Mouse (Mus musculus): ENCODE data around the gene Exoc7. TPM values are rescaled to one million over a fixed set of nuclear protein-coding genes. Genes with fewer than 3 reads are reported as not detected.

Exoc7 gene
- polyA plus RNA-seq, 1 experiment from 2014 or later = 73.3 TPM

GRCm38 (mm10) chr11:116268313-116268712 lies 38.7 kb downstream of the Exoc7 start:
- H3K36me3 ChIP-seq (replicated peaks) = peaks cover 75% of the 10 kb centered on the region
- 95% methylated on average over 6 of the region's 6 CpGs for WGBS

DNA sequence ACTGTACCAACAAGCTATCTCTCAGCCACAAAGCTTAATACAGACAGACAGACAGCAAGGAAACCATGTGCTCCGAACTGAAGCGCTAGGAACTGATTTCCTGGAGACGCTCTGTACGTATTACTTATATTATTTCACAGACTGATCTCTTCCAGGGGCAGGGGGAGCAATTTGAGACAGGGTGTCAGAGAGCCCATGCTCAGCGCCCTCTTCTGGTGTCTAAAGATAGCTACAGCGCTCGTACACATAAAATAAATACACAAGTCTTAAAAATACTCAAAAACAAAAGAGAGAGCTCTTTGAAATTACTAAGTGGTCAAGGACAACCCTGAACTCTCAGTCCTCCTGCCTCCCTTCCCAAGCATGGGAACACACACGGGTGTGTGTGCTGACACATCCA lies 39.4 kb downstream of the Exoc7 start:
- Histone ChIP-seq H3K4me1 (peaks cover 12% of the 10 kb centered on the region), H3K4me3 (replicated peaks) (no peak overlapping the region), H3K27me3 (no peaks in the 10 kb centered on the region), H3K9me3 (no peaks in the 10 kb centered on the region), H3K27ac (no peak overlapping the region), H3K36me3 (replicated peaks) (peaks cover 82% of the 10 kb centered on the region), H3K4me2 (no peak overlapping the region), H3K9ac (no peak overlapping the region)
- no peak for ATAC-seq (ENCODE audit: low FRiP score)
- WGBS = 86% methylated on average over 8 of the region's 8 CpGs

More at GRCm38 (mm10) chr11:116268313-116268712, 38.7 kb downstream of the Exoc7 start:
- Histone ChIP-seq H3K4me3 (replicated peaks) (no peak overlapping the region), H3K9me3 (no peaks in the 10 kb centered on the region), H3K27ac (no peak overlapping the region), H3K27me3 (no peaks in the 10 kb centered on the region), H3K4me2 (no peak overlapping the region), H3K4me1 (peaks cover 19% of the 10 kb centered on the region), H3K9ac (no peak overlapping the region)
- ATAC-seq (ENCODE audit: low FRiP score) = no peak

DNA sequence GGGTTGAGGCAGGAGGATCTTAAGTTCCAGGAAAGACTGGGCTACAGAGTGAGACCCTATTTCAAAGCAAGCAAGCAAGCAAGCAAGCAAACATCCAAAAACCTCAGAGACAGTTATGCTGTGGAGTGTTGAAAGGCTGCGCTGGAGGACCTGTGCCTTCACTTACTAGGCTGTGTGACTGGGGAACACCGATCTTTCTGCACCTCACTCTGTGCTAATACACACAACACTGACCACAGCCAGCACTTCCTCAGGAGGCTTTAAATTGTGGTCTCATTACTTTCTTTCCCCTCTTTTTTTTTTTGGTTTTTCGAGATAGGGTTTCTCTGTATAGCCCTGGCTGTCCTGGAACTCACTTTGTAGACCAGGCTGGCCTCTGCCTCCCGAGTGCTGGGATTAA lies 41.2 kb downstream of the Exoc7 start:
- 96% methylated on average over 4 of the region's 4 CpGs for WGBS
- H3K36me3 ChIP-seq (replicated peaks) = peaks cover 95% of the 10 kb centered on the region

DNA sequence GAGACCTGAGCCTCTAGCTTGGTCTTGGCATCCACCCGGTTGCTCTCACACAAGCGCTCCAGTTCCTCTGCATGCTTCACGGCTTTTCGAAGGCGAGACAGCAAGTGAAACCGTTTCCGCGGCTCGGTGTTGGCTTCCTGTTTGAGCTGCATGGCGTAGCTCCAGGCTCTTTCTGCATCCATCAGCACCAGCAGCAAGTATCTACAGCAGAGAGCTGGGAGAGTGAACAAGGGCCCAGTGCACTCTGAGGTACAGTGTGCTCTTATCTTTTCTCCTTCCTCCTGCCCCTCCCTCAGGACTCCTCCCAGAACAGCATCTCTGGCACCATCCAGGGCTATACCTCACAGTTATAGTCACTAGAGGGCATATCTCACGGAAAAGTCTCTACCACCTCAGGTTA lies 41.7 kb downstream of the Exoc7 start:
- Histone ChIP-seq H3K4me1 (0 out of 2 replicates have a peak, but pooled peaks cover 4% of the 10 kb centered on the region), H3K27ac (no peak overlapping the region), H3K27me3 (no peaks in the 10 kb centered on the region), H3K4me2 (no peak overlapping the region), H3K36me3 (replicated peaks) (peaks cover 95% of the 10 kb centered on the region), H3K4me3 (replicated peaks) (no peak overlapping the region), H3K9ac (no peak overlapping the region), H3K9me3 (no peaks in the 10 kb centered on the region)
- no peak for ATAC-seq (ENCODE audit: low FRiP score)
- WGBS = 92% methylated on average over 11 of the region's 11 CpGs

More for the DNA sequence above, 41.2 kb downstream of the Exoc7 start:
- no peaks in the 10 kb centered on the region for H3K27me3 ChIP-seq
- no peaks in the 10 kb centered on the region for H3K9me3 ChIP-seq
- 0 out of 2 replicates have a peak, but pooled peaks cover 4% of the 10 kb centered on the region for H3K4me1 ChIP-seq
- H3K9ac ChIP-seq = no peak overlapping the region
- H3K4me2 ChIP-seq = no peak overlapping the region
- H3K4me3 ChIP-seq (replicated peaks) = no peak overlapping the region
- no peak overlapping the region for H3K27ac ChIP-seq
- no peak for ATAC-seq (ENCODE audit: low FRiP score)

DNA sequence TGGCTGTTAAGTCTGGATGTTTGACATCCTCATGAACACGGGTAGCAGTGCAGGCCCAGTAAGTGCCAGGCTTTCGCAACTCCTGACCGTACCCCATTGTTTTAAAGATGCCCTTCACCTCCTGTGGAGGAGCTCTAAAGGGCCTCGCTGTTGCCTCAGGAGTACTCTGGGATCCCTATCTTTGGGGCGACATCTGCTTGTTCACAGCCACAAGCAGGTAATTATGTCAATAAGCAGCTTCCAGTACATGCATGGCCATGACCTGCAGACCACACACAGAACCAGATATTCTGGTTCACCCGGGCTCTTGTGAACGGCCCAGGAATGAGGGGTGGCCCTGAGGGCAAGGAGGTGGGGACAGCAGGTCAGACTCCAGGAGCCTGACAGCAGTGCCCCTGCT lies 46.8 kb downstream of the Exoc7 start:
- Histone ChIP-seq H3K9ac (no peak overlapping the region), H3K36me3 (replicated peaks) (peaks cover 95% of the 10 kb centered on the region), H3K27me3 (no peaks in the 10 kb centered on the region), H3K4me3 (replicated peaks) (no peak overlapping the region), H3K9me3 (no peaks in the 10 kb centered on the region), H3K4me1 (no peaks in the 10 kb centered on the region), H3K4me2 (no peak overlapping the region), H3K27ac (no peak overlapping the region)
- 93% methylated on average over 7 of the region's 7 CpGs for WGBS
- no peak for ATAC-seq (ENCODE audit: low FRiP score)

DNA sequence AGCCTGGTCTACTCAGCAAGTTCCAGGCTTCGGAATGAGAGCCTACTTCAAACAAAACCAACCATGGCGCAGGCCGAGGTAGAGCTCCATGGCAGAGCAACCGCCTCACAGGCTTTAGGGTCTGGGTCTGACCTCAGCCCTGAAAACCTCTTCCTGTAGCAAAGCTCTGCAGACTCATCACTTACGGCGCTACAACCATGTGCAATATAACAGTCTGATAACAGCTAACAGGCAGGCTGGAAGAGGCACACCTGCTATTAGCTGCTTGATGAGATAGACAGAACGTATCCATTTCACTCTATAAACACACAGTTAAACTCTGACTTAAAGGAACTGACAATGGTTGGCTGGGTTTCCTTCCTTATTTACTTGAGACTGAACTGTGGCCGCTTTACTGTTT lies 47.6 kb downstream of the Exoc7 start:
- no peak overlapping the region for H3K9ac ChIP-seq
- no peaks in the 10 kb centered on the region for H3K4me1 ChIP-seq
- no peak overlapping the region for H3K27ac ChIP-seq
- H3K9me3 ChIP-seq = no peaks in the 10 kb centered on the region
- H3K27me3 ChIP-seq = no peaks in the 10 kb centered on the region
- WGBS = 96% methylated on average over 8 of the region's 8 CpGs
- H3K36me3 ChIP-seq (replicated peaks) = peaks cover 97% of the 10 kb centered on the region
- no peak for ATAC-seq (ENCODE audit: low FRiP score)
- H3K4me2 ChIP-seq = no peak overlapping the region
- no peak overlapping the region for H3K4me3 ChIP-seq (replicated peaks)

DNA sequence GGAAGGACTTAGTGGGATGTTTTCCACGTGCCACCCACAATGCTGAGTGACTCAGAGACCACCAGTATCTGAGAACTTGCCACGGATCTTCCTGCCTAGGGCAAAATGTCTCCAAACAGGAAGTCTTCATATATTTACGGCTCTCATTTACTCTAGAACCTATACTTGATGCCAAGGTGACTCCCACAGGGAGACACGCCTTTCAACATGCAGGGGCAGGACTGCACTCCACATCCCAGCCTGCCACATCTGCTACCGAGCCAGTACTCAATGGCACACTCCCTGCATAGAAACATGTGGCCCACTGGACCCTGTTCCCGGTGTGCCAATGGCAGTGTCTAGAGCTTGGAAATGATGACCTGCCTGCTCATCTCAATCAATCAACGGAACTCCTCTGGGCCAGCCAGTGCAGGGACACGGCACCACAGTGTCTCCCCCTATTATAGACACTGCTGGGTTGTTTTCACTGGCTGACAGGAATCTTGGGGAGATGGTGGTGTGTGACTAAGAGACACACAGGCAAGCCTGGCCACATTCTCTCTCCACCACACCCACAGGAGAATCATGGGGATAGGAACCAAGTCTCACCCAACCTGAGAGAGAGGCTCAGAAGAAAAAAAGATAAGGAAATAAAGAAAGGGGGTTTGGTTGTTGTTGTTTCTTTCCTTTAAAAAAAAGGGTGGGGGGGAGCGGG lies 50.9 kb downstream of the Exoc7 start:
- no peak overlapping the region for H3K4me3 ChIP-seq (replicated peaks)
- WGBS = 92% methylated on average over 9 of the region's 9 CpGs
- H3K4me2 ChIP-seq = no peak overlapping the region
- no peak overlapping the region for H3K27ac ChIP-seq
- no peak overlapping the region for H3K9ac ChIP-seq
- H3K4me1 ChIP-seq = no peaks in the 10 kb centered on the region
- H3K36me3 ChIP-seq (replicated peaks) = peaks cover 97% of the 10 kb centered on the region
- no peak for ATAC-seq (ENCODE audit: low FRiP score)
- H3K9me3 ChIP-seq = no peaks in the 10 kb centered on the region
- no peaks in the 10 kb centered on the region for H3K27me3 ChIP-seq

GRCm38 (mm10) chr11:116255090-116255981 lies 51.7 kb downstream of the Exoc7 start:
- no peak overlapping the region for H3K9ac ChIP-seq
- no peak for ATAC-seq (ENCODE audit: low FRiP score)
- no peak overlapping the region for H3K4me2 ChIP-seq
- H3K36me3 ChIP-seq (replicated peaks) = peaks cover 97% of the 10 kb centered on the region
- WGBS = 89% methylated on average over 22 of the region's 22 CpGs
- no peaks in the 10 kb centered on the region for H3K4me1 ChIP-seq
- H3K4me3 ChIP-seq (replicated peaks) = no peak overlapping the region
- H3K27ac ChIP-seq = no peak overlapping the region
- H3K9me3 ChIP-seq = no peaks in the 10 kb centered on the region
- no peaks in the 10 kb centered on the region for H3K27me3 ChIP-seq

DNA sequence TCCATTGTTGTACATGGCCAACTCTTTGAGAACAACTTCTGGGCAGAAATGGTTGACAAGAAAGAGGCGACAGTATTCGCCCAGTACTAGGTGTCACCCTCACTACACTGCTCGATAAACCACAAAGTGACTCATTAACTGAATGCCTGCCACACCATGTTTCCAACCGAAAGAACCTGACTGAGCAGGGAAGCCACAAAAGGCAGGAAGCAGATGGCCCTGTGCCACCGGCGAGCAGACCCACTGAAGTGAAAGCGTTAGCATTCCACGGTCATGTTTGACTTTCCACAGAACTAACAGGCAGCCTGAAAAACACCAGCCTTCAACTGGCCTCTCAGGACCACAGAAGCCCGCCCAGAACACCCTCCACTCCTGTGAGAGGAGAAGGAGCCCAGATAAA lies 52.4 kb downstream of the Exoc7 start:
- H3K36me3 ChIP-seq (replicated peaks) = peaks cover 97% of the 10 kb centered on the region
- 91% methylated on average over 9 of the region's 9 CpGs for WGBS
- H3K4me3 ChIP-seq (replicated peaks) = no peak overlapping the region
- no peaks in the 10 kb centered on the region for H3K27me3 ChIP-seq
- H3K9ac ChIP-seq = no peak overlapping the region
- H3K4me2 ChIP-seq = no peak overlapping the region
- H3K4me1 ChIP-seq = no peaks in the 10 kb centered on the region
- no peaks in the 10 kb centered on the region for H3K9me3 ChIP-seq
- H3K27ac ChIP-seq = no peak overlapping the region
- no peak for ATAC-seq (ENCODE audit: low FRiP score)

DNA sequence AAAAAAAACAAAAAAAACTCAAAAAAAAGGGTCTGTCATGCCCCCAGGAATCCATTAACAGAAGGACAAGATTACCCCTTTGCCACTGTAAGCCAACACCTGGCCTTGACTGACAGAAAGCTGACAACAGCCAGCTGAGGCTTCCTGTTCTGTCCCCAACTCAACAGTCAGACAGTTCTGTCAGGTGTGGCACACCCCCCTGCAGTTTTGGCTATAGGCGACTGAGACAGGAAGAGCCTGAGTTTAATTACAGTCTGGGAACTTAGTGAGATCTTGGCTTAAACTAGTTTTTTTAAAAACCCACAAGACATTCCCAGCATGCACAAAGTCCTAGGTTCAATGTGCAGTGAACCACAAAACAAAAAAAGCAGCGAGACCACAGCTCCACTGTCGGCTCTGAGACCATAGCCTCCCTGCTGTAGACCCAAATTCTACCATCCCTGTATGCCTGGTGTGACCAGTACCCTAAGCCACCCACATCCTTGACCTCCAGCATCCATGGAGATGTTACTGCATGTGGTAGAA lies 53.9 kb downstream of the Exoc7 start:
- WGBS = 83% methylated on average over 3 of the region's 3 CpGs
- ATAC-seq (ENCODE audit: low FRiP score) = no peak
- Histone ChIP-seq H3K4me2 (no peak overlapping the region), H3K27me3 (no peaks in the 10 kb centered on the region), H3K9me3 (no peaks in the 10 kb centered on the region), H3K9ac (no peak overlapping the region), H3K4me1 (no peaks in the 10 kb centered on the region), H3K4me3 (replicated peaks) (no peak overlapping the region), H3K27ac (no peak overlapping the region), H3K36me3 (replicated peaks) (peaks cover 97% of the 10 kb centered on the region)

GRCm38 (mm10) chr11:116250898-116251297 lies 56.1 kb downstream of the Exoc7 start:
- 95% methylated on average over 8 of the region's 8 CpGs for WGBS
- no peak for ATAC-seq (ENCODE audit: low FRiP score)
- H3K27me3 ChIP-seq = no peaks in the 10 kb centered on the region
- H3K9ac ChIP-seq = no peak overlapping the region
- peaks cover 97% of the 10 kb centered on the region for H3K36me3 ChIP-seq (replicated peaks)
- H3K9me3 ChIP-seq = no peaks in the 10 kb centered on the region
- H3K27ac ChIP-seq = no peak overlapping the region
- H3K4me3 ChIP-seq (replicated peaks) = no peak overlapping the region
- no peaks in the 10 kb centered on the region for H3K4me1 ChIP-seq
- H3K4me2 ChIP-seq = no peak overlapping the region

- Histone ChIP-seq H3K9me3 (no peaks in the 10 kb centered on the region), H3K27me3 (no peaks in the 10 kb centered on the region), H3K4me2 (no peak overlapping the region), H3K4me1 (no peaks in the 10 kb centered on the region), H3K4me3 (replicated peaks) (no peak overlapping the region), H3K27ac (no peak overlapping the region), H3K36me3 (replicated peaks) (peaks cover 97% of the 10 kb centered on the region), H3K9ac (no peak overlapping the region)
- 88% methylated on average over 14 of the region's 14 CpGs for WGBS
- ATAC-seq (ENCODE audit: low FRiP score) = no peak
These were observed 59.4 kb downstream of the Exoc7 start for GRCm38 (mm10) chr11:116247502-116248222.
